Mouse (Mus musculus) heart, postnatal 4 days (tissue): ENCODE results near the gene Fam122a. TPM values are rescaled to one million over a fixed set of nuclear protein-coding genes. Genes with fewer than 3 reads are reported as not detected.

Experiments used
- DNase-seq: peaks from one replicate; pipeline ENCODE4 v3.0.0; 2021
- total RNA-seq, 2 experiments: library from RNA; stranded (reverse); gene quantifications; 2 replicates each; pipeline ENCODE4 v1.2.3; 2021

Fam122a gene
- 10 to 100 TPM; 34.7 to 37.2 TPM for total RNA-seq

DNA sequence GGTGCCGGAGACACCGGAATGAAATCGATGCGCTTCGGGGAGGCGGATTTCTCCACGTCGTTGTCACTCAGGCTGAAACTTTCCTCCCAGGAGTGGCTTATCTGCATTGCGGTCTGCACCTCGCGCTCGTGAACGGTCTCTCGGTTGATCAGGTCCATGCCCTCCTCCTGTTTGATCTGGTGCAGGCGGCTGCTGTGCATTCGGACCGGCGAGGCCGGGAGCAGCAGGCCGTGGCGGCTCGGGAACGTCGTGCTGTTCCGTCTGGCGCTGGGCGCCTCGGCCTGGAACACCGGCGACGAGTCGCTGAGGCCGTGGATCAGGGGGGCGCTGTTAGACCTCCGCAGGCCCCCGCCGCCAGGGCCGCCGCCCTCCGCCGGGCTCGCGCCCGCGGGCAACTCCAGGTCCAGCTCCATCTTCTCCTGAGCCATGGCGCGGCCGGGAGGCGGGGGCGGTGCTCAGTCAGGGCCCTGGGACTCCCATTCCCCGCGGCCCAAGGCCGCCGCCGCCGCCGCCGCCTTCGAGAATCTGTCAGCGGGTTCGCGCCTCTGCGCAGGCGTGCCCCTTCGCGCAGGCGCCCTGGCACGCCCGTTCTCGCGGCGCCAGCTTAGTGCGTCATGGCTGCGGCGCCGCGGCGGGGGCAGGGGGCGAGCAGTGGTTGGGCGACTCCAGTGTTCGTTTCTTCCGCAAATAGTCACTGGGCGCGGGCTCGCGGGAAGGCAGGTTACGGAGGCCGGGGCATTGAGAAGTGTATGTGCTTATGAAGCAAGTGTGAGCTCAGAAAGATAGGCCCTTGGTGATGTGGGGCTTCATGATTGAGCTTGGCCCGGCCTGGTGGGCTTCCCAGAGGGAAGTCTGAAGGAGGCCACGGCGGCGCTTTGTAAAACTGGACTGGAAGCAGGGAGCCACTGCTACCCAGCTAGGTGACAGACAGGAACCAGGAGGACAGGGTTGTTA, at the start of gene Fam122a:
Gene Fam122a, minus strand, starts transcription at position 428 of the 954 bp plus-strand sequence.
- peak; percentile 95 for DNase-seq

DNA sequence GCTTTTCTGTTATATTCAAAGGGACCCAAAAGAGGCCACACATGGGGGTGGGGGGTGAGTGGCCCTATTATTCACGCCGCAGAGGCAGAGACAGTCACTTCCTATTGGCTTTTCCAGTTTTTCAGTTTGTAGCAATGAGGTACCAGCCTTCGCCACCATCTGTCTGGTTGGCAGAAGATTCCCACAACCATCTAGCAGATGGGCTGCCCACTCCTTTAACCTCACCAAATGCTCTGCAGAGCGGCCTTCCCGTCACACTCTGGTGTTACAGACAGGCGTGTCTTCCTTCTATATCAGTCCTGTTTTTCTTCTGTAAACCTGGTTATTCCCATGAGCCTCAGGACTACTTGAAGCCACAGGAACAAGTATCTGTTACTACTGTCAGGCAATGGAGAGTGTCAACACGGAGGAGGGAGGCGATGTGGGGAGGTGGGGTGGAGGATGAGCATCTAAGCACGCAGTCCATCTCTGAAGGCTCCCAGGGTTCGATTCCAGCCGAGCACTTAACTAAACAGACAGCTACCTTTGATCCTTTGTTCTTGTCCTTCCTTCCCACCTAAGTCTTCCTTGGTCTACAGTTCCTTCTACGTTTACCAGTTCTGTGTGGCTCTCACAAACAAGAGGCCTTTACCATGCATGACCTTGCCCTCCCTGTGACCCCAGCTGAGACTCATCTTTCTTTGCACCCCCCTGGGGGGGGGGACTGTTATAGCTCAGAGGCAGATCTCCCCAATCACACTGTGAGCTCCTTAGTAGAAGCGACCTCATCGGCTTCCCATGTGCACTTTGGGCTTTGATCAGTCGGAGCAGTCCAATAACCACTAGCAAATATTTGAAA, 46.5 kb upstream of the Fam122a start:
- DNase-seq = no peak

DNA sequence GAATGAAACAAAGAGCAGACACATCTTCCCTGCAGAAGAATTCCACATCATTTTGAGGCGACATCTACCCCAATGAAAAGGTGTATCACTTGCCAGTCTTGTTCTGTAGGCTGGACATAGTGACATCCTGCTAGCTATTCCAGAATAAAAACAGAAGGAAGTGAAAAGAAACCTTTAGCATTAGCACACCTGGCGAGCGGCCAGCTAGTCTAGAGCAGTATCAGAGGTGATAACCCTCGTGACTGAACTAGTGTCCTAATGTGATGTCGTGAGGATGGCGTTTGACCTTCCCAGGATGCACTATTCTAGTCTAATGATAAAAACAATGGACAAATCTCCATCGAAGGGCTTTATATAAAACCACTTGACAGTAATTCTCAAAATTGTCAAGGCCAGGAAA, 44.8 kb upstream of the Fam122a start:
- no peak for DNase-seq

DNA sequence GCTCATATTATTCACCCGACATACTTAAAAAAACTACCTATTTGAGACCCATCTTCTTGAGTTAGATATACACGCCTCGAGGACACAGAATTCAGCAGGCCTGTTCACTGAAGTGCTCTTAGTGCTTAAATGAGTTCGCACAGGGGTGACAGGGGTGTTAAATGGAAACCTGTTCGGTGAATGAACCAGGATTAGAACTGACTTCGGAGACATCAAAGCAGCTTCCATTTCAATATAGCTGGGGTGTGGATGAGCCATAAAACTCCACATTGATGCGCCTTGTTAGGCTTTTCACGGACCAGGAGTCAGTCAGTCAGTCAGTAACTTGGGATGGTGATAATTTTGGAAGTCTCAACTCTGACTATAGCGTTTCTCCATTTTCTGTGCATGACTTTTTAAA, 44.0 kb upstream of the Fam122a start:
- no peak for DNase-seq

DNA sequence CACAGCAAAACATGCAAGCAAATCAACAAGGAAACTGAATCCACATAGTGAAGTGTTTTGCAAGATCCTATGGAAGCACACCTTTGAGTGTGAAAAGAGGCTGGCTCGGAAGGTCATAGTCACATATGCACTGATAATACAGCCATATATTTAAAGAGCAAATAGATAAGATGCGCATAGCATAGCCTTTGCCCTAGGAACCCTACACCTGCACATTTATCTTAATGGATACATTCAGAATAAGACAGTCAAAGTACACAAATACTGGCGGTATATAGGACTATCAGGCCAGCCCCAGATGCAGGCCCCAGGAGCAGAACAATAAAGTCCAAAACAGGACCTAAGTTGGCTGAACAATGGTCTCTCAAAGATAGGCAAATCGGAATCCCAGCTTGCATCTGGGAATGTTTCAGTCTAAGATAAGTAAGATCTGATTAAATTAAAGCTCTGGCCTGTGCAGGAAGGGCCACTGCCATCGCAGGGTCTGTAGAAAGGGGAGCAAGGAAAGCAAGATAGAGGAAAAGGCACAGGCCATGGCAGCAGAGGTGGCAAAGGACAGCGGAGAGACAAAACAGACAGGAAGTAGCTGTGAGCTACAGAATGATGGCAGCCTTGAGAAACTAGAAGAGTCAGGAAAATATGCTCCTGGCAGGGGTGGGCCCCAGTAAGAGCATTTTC, 42.7 kb upstream of the Fam122a start:
- no peak for DNase-seq

DNA sequence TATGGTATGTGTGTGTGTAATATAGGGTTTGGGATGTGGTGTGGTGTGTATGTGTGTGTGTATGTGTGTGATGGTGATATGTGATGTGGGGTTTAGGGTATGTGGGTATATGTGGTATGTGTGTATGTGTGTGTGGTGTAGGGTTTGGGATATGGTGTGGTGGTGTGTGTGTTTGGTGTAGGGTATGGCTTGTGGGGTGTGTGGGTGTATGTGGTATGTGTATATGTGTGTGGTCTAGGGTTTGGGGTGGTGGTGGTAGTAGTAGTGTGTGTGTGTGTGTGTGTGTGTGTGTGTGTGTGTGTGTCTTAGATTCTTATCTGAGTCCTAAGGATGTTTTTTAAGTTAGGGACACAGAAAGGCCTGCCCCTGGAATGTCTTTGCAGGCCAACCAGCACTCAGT, 41.2 kb upstream of the Fam122a start:
- DNase-seq = no peak

DNA sequence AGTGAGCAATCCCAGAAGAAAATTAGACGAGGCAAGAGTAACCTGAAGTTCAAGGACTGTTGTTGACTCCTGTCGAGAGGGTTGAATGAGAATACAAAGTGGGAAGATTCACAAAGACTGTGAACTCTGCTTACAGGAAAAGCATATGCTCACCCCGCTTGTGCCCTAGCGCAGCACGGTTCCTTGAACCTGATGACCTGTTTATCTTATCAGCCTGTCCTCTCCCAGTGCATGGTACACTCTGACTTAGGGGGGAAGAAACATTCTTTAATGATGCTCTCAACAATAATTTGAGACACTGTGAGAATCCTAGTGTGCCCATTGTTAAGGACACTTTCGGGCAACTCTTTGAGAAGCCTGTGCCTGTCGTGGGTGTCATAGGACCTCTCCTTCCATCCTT, 39.9 kb upstream of the Fam122a start:
- DNase-seq = no peak

DNA sequence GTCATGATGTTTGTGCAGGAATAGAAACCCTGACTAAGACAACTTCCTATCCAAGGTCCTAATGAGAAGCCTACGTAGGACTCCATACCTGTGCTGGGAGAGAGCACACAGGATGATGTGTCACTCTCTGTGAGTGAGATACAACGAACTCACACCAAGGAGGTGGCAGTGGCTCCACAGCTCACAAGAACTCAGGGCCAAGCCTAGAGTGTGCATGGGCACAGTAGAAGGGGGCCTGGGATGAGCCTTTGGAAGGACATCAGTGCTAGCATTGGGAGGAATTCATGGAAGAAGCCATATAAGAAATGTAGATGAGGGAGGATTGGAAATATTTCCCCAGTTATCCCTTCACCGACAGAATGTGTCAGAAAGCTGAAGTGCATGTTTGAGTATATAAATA, 38.8 kb upstream of the Fam122a start:
- no peak for DNase-seq

DNA sequence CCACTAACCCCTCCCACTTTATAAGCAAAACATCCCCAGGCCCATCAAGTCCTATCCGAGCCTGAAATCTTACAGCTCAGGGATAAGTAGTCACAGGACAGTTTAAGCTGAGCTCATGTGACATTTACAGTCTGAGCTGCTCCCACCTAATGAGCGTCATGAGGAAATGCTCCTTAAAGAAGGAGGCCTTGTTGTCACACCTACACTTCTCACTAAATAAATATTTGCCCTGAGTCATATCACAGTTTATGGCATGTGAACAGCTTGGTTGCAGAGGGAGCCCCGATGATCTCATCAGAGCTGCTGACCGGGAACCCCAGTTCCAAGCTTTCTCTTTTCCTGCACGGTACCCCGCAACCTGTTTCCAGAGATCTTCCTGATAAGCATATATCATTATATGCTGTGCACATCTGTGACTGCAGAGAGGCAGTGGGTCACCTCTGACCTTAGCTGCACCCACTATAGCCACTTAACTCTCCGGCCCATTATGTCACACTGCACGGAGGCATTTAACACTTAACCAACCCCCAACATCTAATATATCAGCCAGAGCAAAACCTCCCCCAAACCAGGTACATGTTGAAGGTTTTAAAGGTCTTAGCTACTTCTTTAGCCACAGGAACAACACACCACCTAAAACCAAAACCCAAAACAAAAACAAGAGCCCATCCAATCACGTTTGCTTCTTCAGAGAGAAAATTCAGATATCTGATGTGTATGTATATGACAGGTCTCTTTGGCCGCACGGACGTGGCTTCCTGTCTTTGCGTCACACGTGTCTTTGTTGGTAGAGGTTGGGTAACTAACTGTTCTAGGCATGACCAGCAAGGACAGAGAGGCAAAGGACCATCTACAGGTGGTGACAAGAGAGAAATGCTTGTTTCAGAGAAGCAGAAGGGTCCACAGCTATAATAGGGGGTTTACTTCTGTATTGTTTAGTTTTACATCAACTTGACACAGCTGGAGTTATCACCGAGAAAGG, 37.8 kb upstream of the Fam122a start:
- no peak for DNase-seq

DNA sequence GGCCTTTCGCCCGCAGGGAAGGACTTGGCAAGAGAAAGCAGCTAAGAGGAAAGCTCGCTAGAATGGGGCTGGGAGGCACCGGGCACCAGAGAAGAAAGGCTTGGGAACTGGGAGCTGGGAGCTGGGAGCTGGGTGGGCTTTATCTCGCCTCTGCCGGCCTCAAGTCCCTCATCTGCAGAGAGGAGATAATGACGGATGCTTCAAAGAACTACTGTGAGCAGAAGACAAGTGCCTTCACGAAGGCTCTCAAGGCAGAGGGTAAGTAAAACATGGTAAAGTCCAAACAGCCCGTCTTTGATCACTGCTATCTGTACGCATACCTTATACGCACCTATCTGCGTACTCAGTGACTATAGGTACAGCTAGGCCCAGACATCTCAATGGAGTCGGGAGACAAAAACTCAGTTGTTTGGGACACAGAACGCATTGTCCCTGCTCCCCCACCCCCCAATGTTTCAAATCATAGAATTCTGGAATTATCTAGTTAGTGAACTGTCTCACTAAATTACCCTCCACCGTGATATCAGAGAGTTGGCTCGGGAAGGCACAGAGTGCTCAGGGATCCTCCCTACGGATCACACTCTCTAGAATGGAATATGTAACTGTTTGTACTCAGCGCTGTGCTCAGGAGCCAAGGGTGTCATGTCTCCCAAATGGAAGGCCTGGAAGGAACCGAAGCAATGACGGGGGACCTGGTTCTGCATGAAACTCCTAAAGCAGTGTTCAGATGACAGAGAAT, 36.1 kb upstream of the Fam122a start:
- no peak for DNase-seq

DNA sequence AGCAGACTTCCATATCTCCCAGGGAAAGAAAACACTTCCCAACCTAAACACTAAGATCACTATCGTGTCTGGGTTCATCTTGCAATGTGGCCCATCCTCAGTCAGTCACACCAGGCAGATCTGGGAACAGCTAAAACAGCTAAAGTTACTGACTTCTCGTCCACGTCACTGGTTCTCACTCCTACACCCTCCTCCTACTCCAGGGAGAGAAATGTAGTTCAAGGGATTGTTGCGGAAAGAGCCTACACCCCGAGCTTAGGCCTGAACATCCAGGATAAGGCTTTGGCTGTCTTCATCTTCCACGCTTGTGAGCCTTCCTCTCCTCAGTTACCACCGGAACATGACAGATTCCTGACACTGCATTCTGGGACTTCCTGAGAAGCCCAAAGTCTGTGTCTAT, 34.8 kb upstream of the Fam122a start:
- DNase-seq = no peak

DNA sequence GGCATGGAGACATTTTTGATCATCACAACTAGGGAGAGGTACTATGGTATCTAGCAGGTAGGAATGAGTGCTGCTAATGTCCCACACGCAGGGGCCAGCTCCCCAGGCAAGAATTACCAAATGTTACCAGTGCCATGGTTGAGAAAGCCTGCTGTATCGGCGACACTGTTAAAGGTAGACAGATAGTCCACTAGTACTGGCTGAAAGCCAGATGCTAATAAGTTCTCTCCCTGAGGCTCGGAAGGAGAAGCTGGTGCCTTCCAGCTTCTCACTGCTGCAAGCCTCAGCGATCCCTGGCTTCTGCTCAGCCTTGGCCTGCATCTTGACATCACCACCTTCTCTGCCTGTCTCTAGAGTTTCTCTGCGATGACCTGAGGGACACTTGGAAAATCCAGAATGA, 32.2 kb upstream of the Fam122a start:
- DNase-seq = no peak

DNA sequence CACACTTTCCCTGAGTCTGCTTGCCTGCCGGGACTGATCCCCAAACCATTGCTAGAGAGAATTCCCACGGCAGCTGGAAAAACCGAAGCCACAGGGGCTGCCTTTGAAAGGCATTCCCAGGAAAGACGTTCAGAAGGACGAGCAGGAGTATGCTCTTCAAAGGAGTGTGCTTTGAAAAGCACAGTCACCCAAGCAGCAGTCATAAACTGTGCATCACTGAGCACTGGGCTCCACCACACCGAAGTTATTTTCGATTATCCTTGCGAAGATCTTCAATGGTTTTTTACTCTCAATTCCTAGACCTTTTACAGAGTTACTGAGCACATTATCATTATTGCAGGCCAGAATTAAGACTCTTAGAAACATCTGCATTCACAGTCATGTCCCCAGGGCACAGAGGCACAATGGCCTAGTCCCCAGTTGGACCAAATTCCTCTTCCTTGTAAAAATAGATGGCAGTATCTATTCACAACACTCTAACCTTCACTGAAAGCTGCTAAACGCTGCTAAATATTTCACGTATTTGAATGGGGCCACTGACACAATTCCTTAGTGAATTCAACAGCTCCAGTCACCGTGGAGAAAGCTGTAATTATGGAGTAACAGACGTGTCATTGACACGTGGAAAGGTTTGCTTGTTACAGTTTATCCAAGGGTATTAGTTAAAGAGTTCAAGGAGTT, 31.1 kb upstream of the Fam122a start:
- no peak for DNase-seq

DNA sequence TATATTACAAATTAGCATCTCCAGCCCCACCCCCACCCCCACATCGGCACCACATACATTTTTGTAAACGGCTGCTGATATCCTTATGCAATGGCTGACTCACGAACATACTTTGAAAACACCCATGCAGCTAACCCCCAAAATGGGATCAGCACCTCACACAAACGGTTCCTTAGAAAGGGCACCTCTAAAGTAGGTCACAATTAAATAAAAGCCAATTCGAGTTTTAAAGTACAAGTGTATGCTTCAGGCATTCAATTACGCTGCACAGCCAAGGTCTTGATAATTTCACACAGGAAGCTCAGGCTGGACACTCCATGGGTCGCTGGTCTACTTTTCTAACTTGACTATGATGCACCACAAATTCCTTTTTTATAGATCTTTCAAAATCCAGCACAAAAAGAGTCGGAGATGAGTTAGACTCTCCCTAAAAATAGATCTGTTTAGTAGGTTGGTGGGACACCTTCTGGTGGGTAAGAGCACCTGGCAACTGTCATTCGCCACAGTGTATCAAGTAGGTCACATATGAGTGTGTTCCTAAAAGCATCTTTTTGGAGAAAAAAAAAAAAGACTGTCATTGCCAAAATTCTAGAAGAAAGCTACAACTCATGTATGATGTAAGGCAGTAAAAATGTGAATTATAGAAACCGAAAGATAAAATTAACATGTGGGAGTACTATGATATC, 25.7 kb upstream of the Fam122a start:
- DNase-seq = no peak

DNA sequence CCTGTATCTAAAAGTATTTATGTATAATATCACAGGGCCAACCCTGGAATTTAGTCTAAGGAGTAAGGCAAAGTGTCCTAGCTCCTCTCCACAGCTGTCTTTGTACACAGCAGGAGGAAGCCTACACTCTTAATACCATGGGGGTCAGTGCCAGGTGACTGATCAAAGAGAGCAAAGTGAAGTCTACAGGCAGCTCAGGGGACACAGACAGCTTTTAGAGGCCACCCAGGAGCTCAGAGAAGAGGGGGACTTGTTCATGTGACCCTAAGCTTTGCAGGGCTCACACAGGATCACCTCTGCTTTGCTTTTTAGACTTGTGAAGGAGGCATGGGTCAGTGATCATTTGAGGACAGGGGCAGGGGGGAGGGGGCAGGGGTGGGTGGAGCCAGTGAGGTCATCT, 24.4 kb upstream of the Fam122a start:
- no peak for DNase-seq

DNA sequence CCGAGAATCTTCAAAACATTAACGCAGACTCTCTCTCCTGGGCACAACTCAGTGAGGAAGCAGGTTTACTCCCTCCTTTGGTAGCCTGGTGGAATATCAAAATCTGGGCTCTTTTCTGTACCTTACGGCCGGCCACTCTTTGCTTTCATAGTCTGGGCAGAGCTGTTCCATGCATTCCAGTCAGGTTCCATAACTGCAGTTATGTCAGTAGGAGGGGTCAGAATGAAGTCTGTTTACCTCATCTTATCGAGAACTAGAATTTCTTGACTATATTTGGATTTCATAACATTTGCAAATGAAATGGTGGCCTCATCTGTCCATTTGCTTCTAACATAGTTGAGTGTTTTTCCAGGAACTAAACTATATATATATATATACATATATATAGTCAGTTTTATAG, 23.3 kb upstream of the Fam122a start:
- no peak for DNase-seq

DNA sequence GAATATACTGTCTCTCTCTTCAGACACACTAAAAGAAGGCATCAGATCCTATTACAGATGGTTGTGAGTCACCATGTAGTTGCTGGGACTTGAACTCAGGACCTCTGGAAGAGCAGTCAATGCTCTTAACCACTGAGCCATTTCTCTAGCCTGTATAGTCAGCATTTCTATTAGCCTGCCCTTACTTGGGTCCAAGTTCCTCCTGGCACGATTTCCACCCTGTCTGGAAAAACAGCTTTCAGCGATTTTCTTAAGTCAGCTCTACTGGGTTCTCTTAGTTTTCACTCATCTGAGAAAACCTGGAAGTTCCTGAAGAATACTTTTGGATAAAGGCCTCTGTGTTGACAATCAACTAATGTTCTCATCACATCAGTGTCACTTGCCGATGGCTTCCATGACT, 22.1 kb upstream of the Fam122a start:
- DNase-seq = no peak

DNA sequence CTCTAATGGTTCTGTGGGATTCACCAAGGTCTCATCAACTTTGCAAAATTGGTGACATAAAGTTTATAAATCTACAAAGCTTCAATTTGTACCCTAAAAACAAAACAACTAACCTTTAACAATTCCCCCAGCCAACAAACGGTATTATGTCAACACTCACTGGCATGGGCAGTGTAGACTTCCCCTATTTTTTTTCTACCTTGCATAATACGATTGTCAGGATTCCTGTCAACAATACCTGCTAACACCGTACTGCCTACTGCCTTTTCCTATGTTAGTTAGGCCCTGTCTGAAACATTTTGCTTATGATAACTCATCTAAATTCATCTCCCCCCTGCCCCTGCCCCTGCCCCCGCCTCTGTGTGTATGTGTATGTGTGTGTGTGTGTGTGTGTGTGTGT, 16.7 kb upstream of the Fam122a start:
- no peak for DNase-seq

DNA sequence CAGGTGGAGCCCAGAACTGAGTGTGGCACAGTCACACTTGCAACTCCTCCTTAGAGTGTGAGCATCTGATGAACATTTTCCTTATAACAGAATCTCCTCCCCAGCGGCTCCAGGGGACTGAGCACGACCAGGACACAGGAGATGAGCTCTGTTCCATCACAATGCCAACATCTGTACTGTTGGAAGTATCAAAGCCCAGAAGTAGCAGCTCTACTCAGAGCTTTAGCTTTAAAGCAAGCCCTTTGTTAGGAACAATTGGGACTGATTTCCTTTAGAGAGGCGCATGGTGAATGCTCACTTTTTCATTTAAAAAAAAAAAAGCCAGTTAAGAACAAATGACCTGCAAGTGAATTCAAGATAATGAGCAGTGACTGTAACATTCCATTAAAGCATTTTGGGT, 14.7 kb upstream of the Fam122a start:
- DNase-seq = no peak

DNA sequence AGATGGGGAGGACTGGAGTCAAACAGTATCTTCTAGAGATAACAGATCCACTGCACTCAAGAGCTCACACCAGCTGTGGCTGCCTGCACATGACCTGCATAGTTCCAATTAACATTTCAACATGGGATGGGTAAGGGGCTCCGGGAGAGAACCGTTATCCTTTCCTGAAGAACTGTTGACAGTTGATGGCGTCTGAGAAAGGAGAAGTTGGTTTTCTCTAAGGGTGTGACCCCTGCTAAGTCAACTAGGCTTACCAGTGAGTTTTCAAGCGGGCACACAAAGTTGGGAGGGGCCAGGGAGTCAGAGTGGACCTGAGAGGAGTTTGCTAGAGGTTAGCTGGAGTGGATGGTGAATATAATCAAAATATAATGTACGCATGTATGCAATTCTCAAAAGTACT, 13.1 kb upstream of the Fam122a start:
- no peak for DNase-seq
